Mouse (Mus musculus) testis, adult 2 months (tissue): Measurements from ENCODE around the gene Hoxd4. TPM values are rescaled to one million over a fixed set of nuclear protein-coding genes. Genes with fewer than 3 reads are reported as not detected.

Experiments used
- H3K27ac ChIP-seq: fragments of 200-500 bp; 2 replicates; pipeline ENCODE4 v1.5.1; 2012; ENCODE audit warnings: low read depth, low read length; ENCODE audit not compliant: control insufficient read depth, insufficient read depth
- H3K27me3 ChIP-seq: fragments of 200-500 bp; 2 replicates; pipeline ENCODE4 v1.6.1; 2012; ENCODE audit warnings: mild to moderate bottlenecking, low read length, moderate library complexity; ENCODE audit not compliant: control insufficient read depth, insufficient read depth
- H3K36me3 ChIP-seq: fragments of 200-500 bp; 2 replicates; pipeline ENCODE4 v1.6.1; 2012; ENCODE audit warnings: mild to moderate bottlenecking, low read length; ENCODE audit not compliant: control insufficient read depth, insufficient read depth
- H3K4me1 ChIP-seq: fragments of 200-500 bp; 2 replicates; pipeline ENCODE4 v1.6.1; 2012; ENCODE audit warnings: low read length; ENCODE audit not compliant: control insufficient read depth, insufficient read depth
- H3K4me3 ChIP-seq: fragments of 200-500 bp; 2 replicates; pipeline ENCODE4 v1.5.1; 2012; ENCODE audit warnings: low read depth, mild to moderate bottlenecking, low read length, moderate library complexity, mixed read lengths; ENCODE audit not compliant: control insufficient read depth
- CTCF ChIP-seq: fragments of 200-500 bp; IDR thresholded peaks from 2 replicates; pipeline ENCODE4 v1.5.1; 2012; ENCODE audit warnings: low read depth, mild to moderate bottlenecking, inconsistent platforms, low read length, moderate library complexity; ENCODE audit not compliant: control insufficient read depth, insufficient read depth, insufficient replicate concordance
- POLR2A ChIP-seq: fragments of 200-500 bp; IDR thresholded peaks from 2 replicates; pipeline ENCODE4 v1.6.1; 2012; ENCODE audit warnings: low read depth, mild to moderate bottlenecking, inconsistent platforms, low read length, moderate library complexity; ENCODE audit not compliant: control insufficient read depth
- polyA plus RNA-seq: library from polyadenylated mRNA; depleted of rRNA; stranded (reverse); fragments of >200 nt; gene quantifications from 2 replicates; pipeline ENCODE4 v1.2.3, GENCODE M21; 2012

The Hoxd4 gene
- polyA plus RNA-seq, 1 experiment, result 3.3 TPM

- Histone ChIP-seq H3K4me3 (no peak overlapping the region), H3K27ac (no peak overlapping the region), H3K36me3 (no peaks in the 10 kb centered on the region; the same call in 1 of the 2 replicates), H3K27me3 (no peaks in the 10 kb centered on the region; the same call in 1 of the 2 replicates), H3K4me1 (peaks cover 25% of the 10 kb centered on the region)
- peak; percentile 68; the same call in 1 of the 2 replicates for TF ChIP-seq CTCF
- TF ChIP-seq POLR2A, result no peak
Observed at GRCm38 (mm10) chr2:74701949-74702819, 9.5 kb upstream of the Hoxd4 start.

- Histone ChIP-seq H3K36me3 (no peaks in the 10 kb centered on the region; the same call in 1 of the 2 replicates), H3K27me3 (no peaks in the 10 kb centered on the region; the same call in 1 of the 2 replicates), H3K27ac (no peak overlapping the region; the same call in 1 of the 2 replicates), H3K4me3 (no peak overlapping the region), H3K4me1 (peaks cover 23% of the 10 kb centered on the region)
- TF ChIP-seq POLR2A (no peak), CTCF (no peak)
Observed at GRCm38 (mm10) chr2:74702820-74703219, 8.9 kb upstream of the Hoxd4 start.

GRCm38 (mm10) chr2:74703317-74703716, 8.4 kb upstream of the Hoxd4 start:
- Histone ChIP-seq H3K4me1 (peaks cover 18% of the 10 kb centered on the region), H3K4me3 (no peak overlapping the region), H3K36me3 (no peaks in the 10 kb centered on the region; the same call in 1 of the 2 replicates), H3K27ac (no peak overlapping the region), H3K27me3 (no peaks in the 10 kb centered on the region)
- no peak for TF ChIP-seq POLR2A

- Histone ChIP-seq H3K27me3 (no peaks in the 10 kb centered on the region), H3K4me3 (peak overlapping the region; percentile 74), H3K27ac (peak overlapping the region; percentile 71), H3K4me1 (peaks cover 16% of the 10 kb centered on the region), H3K36me3 (no peaks in the 10 kb centered on the region; the same call in 1 of the 2 replicates)
- TF ChIP-seq CTCF (no peak), POLR2A (no peak)
Observed at GRCm38 (mm10) chr2:74703720-74704392, 7.9 kb upstream of the Hoxd4 start.

- no peak for TF ChIP-seq CTCF
Observed at GRCm38 (mm10) chr2:74704393-74704998, 7.2 kb upstream of the Hoxd4 start, which contains the start of gene Hoxd8. Gene Hoxd8 (plus strand): TSS chr2:74704615.

GRCm38 (mm10) chr2:74704999-74705466, 6.7 kb upstream of the Hoxd4 start:
- Histone ChIP-seq H3K27me3 (no peaks in the 10 kb centered on the region), H3K27ac (peak overlapping the region; percentile 26), H3K36me3 (no peaks in the 10 kb centered on the region; the same call in 1 of the 2 replicates), H3K4me3 (peak overlapping the region; percentile 74), H3K4me1 (peaks cover 15% of the 10 kb centered on the region)
- TF ChIP-seq POLR2A (no peak), CTCF (no peak)

More at GRCm38 (mm10) chr2:74704393-74704998, 7.2 kb upstream of the Hoxd4 start, which contains the start of gene Hoxd8:
- Histone ChIP-seq H3K36me3 (no peaks in the 10 kb centered on the region; the same call in 1 of the 2 replicates), H3K4me3 (peak within 1 kb of the TSS; percentile 74), H3K27ac (peak within 1 kb of the TSS; percentile 71), H3K27me3 (no peaks in the 10 kb centered on the region), H3K4me1 (peaks cover 16% of the 10 kb centered on the region)

GRCm38 (mm10) chr2:74705467-74706089, 6.2 kb upstream of the Hoxd4 start:
- Histone ChIP-seq H3K4me3 (peak overlapping the region; percentile 74), H3K27me3 (no peaks in the 10 kb centered on the region), H3K27ac (peak overlapping the region; percentile 26), H3K36me3 (no peaks in the 10 kb centered on the region; the same call in 1 of the 2 replicates), H3K4me1 (peaks cover 13% of the 10 kb centered on the region)
- TF ChIP-seq POLR2A, result peak; percentile 22; the same call in 1 of the 2 replicates
- TF ChIP-seq CTCF, result no peak
